Mouse (Mus musculus) MEL (cell line): Measurements from ENCODE around the gene Esyt1. TPM values are rescaled to one million over a fixed set of nuclear protein-coding genes. Genes with fewer than 3 reads are reported as not detected.
A peak's percentile ranks its signal among the peaks of the same experiment; 100 is the strongest.

ENCODE experiments used
- DNase-seq: peaks from one replicate; pipeline ENCODE4 v3.0.0; 2011; ENCODE audit warnings: low read depth, low spot score
- H3K27ac ChIP-seq: 2 replicates; pipeline ENCODE4 v1.5.1; 2012; ENCODE audit warnings: low read depth, mild to moderate bottlenecking, control low read depth, low read length, moderate library complexity; ENCODE audit not compliant: control insufficient read depth
- H3K27me3 ChIP-seq, 2 experiments: fragments of 150-350 bp in 1 of 2; sonication (generic) in 1 of 2; 2 replicates each; pipeline ENCODE4 v1.6.1; 2012; ENCODE audit warnings: low read length in 2 of 2, mild to moderate bottlenecking in 2 of 2, improper control_type of control experiment in 1 of 2, moderate library complexity in 1 of 2; ENCODE audit not compliant: insufficient read depth in 2 of 2, control insufficient read depth in 1 of 2
- H3K36me3 ChIP-seq, 2 experiments: 2 replicates each; pipeline ENCODE4 v1.6.1; 2012 to 2014; ENCODE audit warnings: low read length in 2 of 2, improper control_type of control experiment in 1 of 2, inconsistent platforms in 1 of 2, mild to moderate bottlenecking in 1 of 2; ENCODE audit not compliant: insufficient read depth in 2 of 2, control insufficient read depth in 1 of 2
- H3K4me1 ChIP-seq, 2 experiments: fragments of 150-350 bp in 1 of 2; sonication (generic) in 1 of 2; 2 replicates each; pipeline ENCODE4 v1.6.1; 2012; ENCODE audit warnings: low read length in 2 of 2, improper control_type of control experiment in 1 of 2, mild to moderate bottlenecking in 1 of 2; ENCODE audit not compliant: insufficient read depth in 2 of 2, control insufficient read depth in 1 of 2
- H3K4me3 ChIP-seq, 2 experiments: fragments of 150-350 bp in 1 of 2; sonication (generic) in 1 of 2; 2 replicates each; pipeline ENCODE4 v1.5.1; 2012; ENCODE audit warnings: low read depth in 2 of 2, low read length in 2 of 2, mild to moderate bottlenecking in 2 of 2, moderate library complexity in 2 of 2, control low read depth in 1 of 2, improper control_type of control experiment in 1 of 2; ENCODE audit not compliant: control insufficient read depth in 1 of 2, insufficient read depth in 1 of 2
- H3K79me2 ChIP-seq: 2 replicates; pipeline ENCODE4 v1.6.1; 2012; ENCODE audit warnings: mild to moderate bottlenecking, low read length, moderate library complexity; ENCODE audit not compliant: control insufficient read depth, poor library complexity, insufficient read depth
- H3K9ac ChIP-seq: 2 replicates; pipeline ENCODE4 v1.6.1; 2012; ENCODE audit warnings: low read depth, mild to moderate bottlenecking, control low read depth, low read length, moderate library complexity; ENCODE audit not compliant: control insufficient read depth, poor library complexity, severe bottlenecking
- H3K9me3 ChIP-seq: fragments of 150-350 bp; sonication (generic); replicated peaks from 2 replicates; pipeline ENCODE4 v1.6.1; 2012; ENCODE audit warnings: mild to moderate bottlenecking, low read length, improper control_type of control experiment, moderate library complexity; ENCODE audit not compliant: insufficient read depth
- BHLHE40 ChIP-seq: IDR thresholded peaks from 2 replicates; pipeline ENCODE4 v1.6.1; 2012; ENCODE audit warnings: low read depth, mild to moderate bottlenecking, inconsistent platforms, low read length, improper control_type of control experiment, borderline replicate concordance
- CHD1 ChIP-seq: IDR thresholded peaks from 2 replicates; pipeline ENCODE4 v1.6.1; 2012; ENCODE audit warnings: low read depth, mild to moderate bottlenecking, inconsistent platforms, low read length, improper control_type of control experiment
- CTCF ChIP-seq, 3 experiments: IDR thresholded peaks in 2 of 3; conservative IDR thresholded peaks in 1 of 3; 2 replicates each; pipeline ENCODE4 v1.5.1; 2011 to 2012; ENCODE audit warnings: low read length in 3 of 3, low read depth in 2 of 3, mild to moderate bottlenecking in 2 of 3, improper control_type of control experiment in 1 of 3, inconsistent platforms in 1 of 3, mixed read lengths in 1 of 3, moderate library complexity in 1 of 3; ENCODE audit not compliant: control insufficient read depth in 1 of 3, insufficient read depth in 1 of 3, poor library complexity in 1 of 3, severe bottlenecking in 1 of 3
- ELF1 ChIP-seq: IDR thresholded peaks from 2 replicates; pipeline ENCODE4 v1.6.1; 2014; ENCODE audit warnings: low read depth, mild to moderate bottlenecking, inconsistent platforms, low read length, improper control_type of control experiment, moderate library complexity
- ETS1 ChIP-seq: IDR thresholded peaks from 2 replicates; pipeline ENCODE4 v1.6.1; 2012; ENCODE audit warnings: low read depth, mild to moderate bottlenecking, inconsistent platforms, low read length, improper control_type of control experiment, moderate library complexity
- GABPA ChIP-seq: IDR thresholded peaks from 2 replicates; pipeline ENCODE4 v1.6.1; 2012; ENCODE audit warnings: low read depth, mild to moderate bottlenecking, inconsistent platforms, low read length, improper control_type of control experiment, moderate library complexity
- GATA1 ChIP-seq: IDR thresholded peaks from 2 replicates; pipeline ENCODE4 v1.6.1; 2011; ENCODE audit warnings: low read depth, low read length, improper control_type of control experiment
- HCFC1 ChIP-seq: IDR thresholded peaks from 2 replicates; pipeline ENCODE4 v1.6.1; 2012; ENCODE audit warnings: low read depth, mild to moderate bottlenecking, inconsistent platforms, low read length, improper control_type of control experiment, moderate library complexity
- JUND ChIP-seq: IDR thresholded peaks from 2 replicates; pipeline ENCODE4 v1.6.1; 2011; ENCODE audit warnings: low read depth, mild to moderate bottlenecking, improper control_type of control experiment, low read length
- KAT2A ChIP-seq: conservative IDR thresholded peaks from 2 replicates; pipeline ENCODE4 v1.6.1; 2012; ENCODE audit warnings: low read depth, low read length, improper control_type of control experiment, inconsistent platforms
- MAFK ChIP-seq: IDR thresholded peaks from 2 replicates; pipeline ENCODE4 v1.6.1; 2011; ENCODE audit warnings: low read depth, mild to moderate bottlenecking, low read length, improper control_type of control experiment, borderline replicate concordance
- MAX ChIP-seq: IDR thresholded peaks from 2 replicates; pipeline ENCODE4 v1.6.1; 2011; ENCODE audit warnings: low read length, improper control_type of control experiment
- MEF2A ChIP-seq: IDR thresholded peaks from 2 replicates; pipeline ENCODE4 v1.6.1; 2014; ENCODE audit warnings: low read depth, mild to moderate bottlenecking, inconsistent platforms, low read length, improper control_type of control experiment; ENCODE audit not compliant: poor library complexity, insufficient replicate concordance, severe bottlenecking; ENCODE audit errors: extremely low read depth
- MXI1 ChIP-seq: IDR thresholded peaks from 2 replicates; pipeline ENCODE4 v1.6.1; 2011; ENCODE audit warnings: mild to moderate bottlenecking, low read depth, low read length, improper control_type of control experiment
- MYB ChIP-seq: IDR thresholded peaks from 2 replicates; pipeline ENCODE4 v1.6.1; 2011; ENCODE audit warnings: mild to moderate bottlenecking, low read depth, low read length, improper control_type of control experiment
- MYC ChIP-seq: IDR thresholded peaks from 2 replicates; pipeline ENCODE4 v1.6.1; 2011; ENCODE audit warnings: low read depth, mild to moderate bottlenecking, low read length, improper control_type of control experiment, moderate library complexity
- NELFE ChIP-seq: IDR thresholded peaks from 2 replicates; pipeline ENCODE4 v1.6.1; 2011; ENCODE audit warnings: low read depth, low read length, improper control_type of control experiment
- NRF1 ChIP-seq: IDR thresholded peaks from 2 replicates; pipeline ENCODE4 v1.6.1; 2014; ENCODE audit warnings: low read depth, mild to moderate bottlenecking, inconsistent platforms, low read length, improper control_type of control experiment, moderate library complexity; ENCODE audit not compliant: poor library complexity, insufficient read depth, severe bottlenecking
- POLR2A ChIP-seq, 2 experiments: IDR thresholded peaks; 2 replicates each; pipeline ENCODE4 v1.6.1; 2011 to 2012; ENCODE audit warnings: low read length in 2 of 2, mild to moderate bottlenecking in 2 of 2, control low read depth in 1 of 2, improper control_type of control experiment in 1 of 2, low read depth in 1 of 2, moderate library complexity in 1 of 2; ENCODE audit not compliant: control insufficient read depth in 1 of 2, insufficient read depth in 1 of 2, poor library complexity in 1 of 2
- POLR2AphosphoS2 ChIP-seq: IDR thresholded peaks from 2 replicates; pipeline ENCODE4 v1.6.1; 2011; ENCODE audit warnings: low read length, improper control_type of control experiment
- POLR2AphosphoS5 ChIP-seq: IDR thresholded peaks from 2 replicates; pipeline ENCODE4 v1.6.1; 2012; ENCODE audit warnings: low read depth, borderline replicate concordance, mild to moderate bottlenecking, inconsistent platforms, low read length, moderate library complexity, mixed read lengths
- RAD21 ChIP-seq: IDR thresholded peaks from 2 replicates; pipeline ENCODE4 v1.6.1; 2011; ENCODE audit warnings: mild to moderate bottlenecking, low read depth, low read length, improper control_type of control experiment
- RCOR1 ChIP-seq: IDR thresholded peaks from 2 replicates; pipeline ENCODE4 v1.6.1; 2012; ENCODE audit warnings: low read depth, mild to moderate bottlenecking, inconsistent platforms, low read length, improper control_type of control experiment
- SIN3A ChIP-seq: IDR thresholded peaks from 2 replicates; pipeline ENCODE4 v1.6.1; 2012; ENCODE audit warnings: low read length, improper control_type of control experiment, inconsistent platforms
- SMC3 ChIP-seq: IDR thresholded peaks from 2 replicates; pipeline ENCODE4 v1.6.1; 2011; ENCODE audit warnings: low read depth, low read length, improper control_type of control experiment
- TAL1 ChIP-seq: IDR thresholded peaks from 2 replicates; pipeline ENCODE4 v1.6.1; 2012; ENCODE audit warnings: mild to moderate bottlenecking, inconsistent platforms, low read length, moderate library complexity, mixed read lengths
- TBP ChIP-seq: IDR thresholded peaks from 2 replicates; pipeline ENCODE4 v1.8.0; 2011; ENCODE audit warnings: low read depth, low read length, improper control_type of control experiment
- TCF12 ChIP-seq: IDR thresholded peaks from 2 replicates; pipeline ENCODE4 v1.6.1; 2014; ENCODE audit warnings: low read depth, mild to moderate bottlenecking, inconsistent platforms, low read length, improper control_type of control experiment, moderate library complexity
- UBTF ChIP-seq: IDR thresholded peaks from 2 replicates; pipeline ENCODE4 v1.6.1; 2012; ENCODE audit warnings: low read depth, mild to moderate bottlenecking, inconsistent platforms, low read length, improper control_type of control experiment, moderate library complexity, borderline replicate concordance; ENCODE audit not compliant: insufficient read depth
- USF1 ChIP-seq: IDR thresholded peaks from 2 replicates; pipeline ENCODE4 v1.6.1; 2014; ENCODE audit warnings: low read depth, mild to moderate bottlenecking, inconsistent platforms, low read length, improper control_type of control experiment, moderate library complexity
- USF2 ChIP-seq, 2 experiments: IDR thresholded peaks; 2 replicates each; pipeline ENCODE4 v1.6.1; 2011 to 2012; ENCODE audit warnings: improper control_type of control experiment in 2 of 2, low read length in 2 of 2, borderline replicate concordance in 1 of 2, inconsistent platforms in 1 of 2, low read depth in 1 of 2, mild to moderate bottlenecking in 1 of 2; ENCODE audit not compliant: insufficient read depth in 1 of 2
- ZC3H11A ChIP-seq: IDR thresholded peaks from 2 replicates; pipeline ENCODE4 v1.6.1; 2012; ENCODE audit warnings: low read depth, mild to moderate bottlenecking, inconsistent platforms, low read length, improper control_type of control experiment
- ZKSCAN1 ChIP-seq: IDR thresholded peaks from 2 replicates; pipeline ENCODE4 v1.6.1; 2012; ENCODE audit warnings: low read depth, mild to moderate bottlenecking, inconsistent platforms, low read length, improper control_type of control experiment, moderate library complexity
- ZMIZ1 ChIP-seq: IDR thresholded peaks from 2 replicates; pipeline ENCODE4 v1.6.1; 2012; ENCODE audit warnings: low read depth, mild to moderate bottlenecking, inconsistent platforms, low read length, improper control_type of control experiment, moderate library complexity
- ZNF384 ChIP-seq: IDR thresholded peaks from 2 replicates; pipeline ENCODE4 v1.6.1; 2012; ENCODE audit warnings: low read depth, mild to moderate bottlenecking, inconsistent platforms, low read length, improper control_type of control experiment
- polyA plus RNA-seq, 2 experiments: library from polyadenylated mRNA; stranded (reverse) in 1 of 2; unstranded in 1 of 2; fragments of >175 nt in 1 of 2; fragments of >200 nt in 1 of 2; gene quantifications; 2 replicates each; pipeline versions ENCODE4 v1.2.1 to v1.2.4; 2012; ENCODE audit warnings: low replicate concordance in 2 of 2, low read depth in 1 of 2; ENCODE audit not compliant: insufficient read length in 2 of 2, insufficient read depth in 1 of 2, missing spikeins in 1 of 2
- total RNA-seq: library from RNA; depleted of rRNA; stranded (reverse); fragments of 300-350 nt; gene quantifications from 2 replicates; pipeline ENCODE4 v1.2.3, GENCODE M21; 2012

The Esyt1 gene
- total and polyA plus RNA-seq, 3 experiments, result 35.1 to 57.0 (median 53.4) TPM

- TF ChIP-seq POLR2A (IDR thresholded peaks at IDR 0.05; ENCODE audit: control insufficient read depth in 1 of 2, insufficient read depth in 1 of 2, low read depth in 1 of 2, low read length in 2 of 2, poor library complexity in 1 of 2) (no peak), ZNF384 (0 out of 2 replicates have a peak, but pooled peaks have one; percentile 31), GATA1 (no peak), MAX (no peak), HCFC1 (no peak), TCF12 (no peak), ZMIZ1 (no peak), ZC3H11A (no peak), MXI1 (no peak), POLR2AphosphoS2 (no peak; the same call in 1 of the 2 replicates), BHLHE40 (peak; percentile 6; the same call in 1 of the 2 replicates), USF1 (no peak), NRF1 (no peak), ZKSCAN1 (no peak), SMC3 (peak; percentile 3; the same call in 1 of the 2 replicates), USF2 (IDR thresholded peaks at IDR 0.05; ENCODE audit: borderline replicate concordance in 1 of 2, insufficient read depth in 1 of 2, low read depth in 1 of 2, low read length in 2 of 2) (no peak), POLR2AphosphoS5 (no peak), ETS1 (0 out of 2 replicates have a peak, but pooled peaks have one; percentile 6), MEF2A (no peak), MYB (no peak), NELFE (no peak), MAFK (no peak), KAT2A (no peak), TBP (no peak), GABPA (no peak), UBTF (no peak), JUND (no peak), ELF1 (0 out of 2 replicates have a peak, but pooled peaks have one; percentile 7), MYC (no peak), RAD21 (no peak), CHD1 (no peak), SIN3A (no peak), TAL1 (no peak), RCOR1 (no peak), CTCF (IDR thresholded peaks at IDR 0.05 in 2 of 3, conservative IDR thresholded peaks at IDR 0.05 in 1 of 3; ENCODE audit: control insufficient read depth in 1 of 3, insufficient read depth in 1 of 3, low read depth in 2 of 3, low read length in 3 of 3, poor library complexity in 1 of 3, severe bottlenecking in 1 of 3) (no peak)
- peaks cover 10 to 31% of the 10 kb centered on the region in 2 experiments for H3K4me1 ChIP-seq
Measured at GRCm38 (mm10) chr10:128492633-128493311, 32.9 kb downstream of the Esyt1 start.

More at GRCm38 (mm10) chr10:128492633-128493311, 32.9 kb downstream of the Esyt1 start:
- H3K4me3 ChIP-seq, result peak overlapping the region; percentile 95 to 99
- H3K9me3 ChIP-seq, result no peaks in the 10 kb centered on the region
- H3K9ac ChIP-seq, result peak overlapping the region; percentile 94
- DNase-seq, result peak; percentile 76
- H3K36me3 ChIP-seq, result peaks cover 10 to 22% of the 10 kb centered on the region in 2 experiments
- peaks cover 36% of the 10 kb centered on the region for H3K79me2 ChIP-seq
- peak overlapping the region; percentile 87 for H3K27ac ChIP-seq
- H3K27me3 ChIP-seq, result no peaks in the 10 kb centered on the region
